ENCODE assay signal across 25 mouse cellular contexts in the genomic region with DNA sequence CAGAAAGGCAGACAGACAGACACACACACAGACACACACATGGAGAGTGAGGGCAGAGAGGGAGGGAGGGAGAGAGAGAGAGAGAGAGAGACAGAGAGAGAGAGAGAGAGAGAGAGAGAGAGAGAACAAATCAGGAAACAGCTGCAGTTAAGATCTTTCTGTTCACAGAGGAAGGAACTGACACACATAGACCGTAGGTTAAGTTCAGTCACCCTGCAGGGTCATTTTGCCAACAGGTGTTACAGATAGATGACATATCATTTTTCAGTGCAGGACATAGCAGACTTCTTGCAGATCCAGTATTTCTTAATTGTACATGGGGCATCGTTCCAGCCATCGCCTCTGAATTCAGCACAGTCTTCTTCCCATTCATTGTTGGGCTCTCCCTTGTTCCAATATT. TPM values are rescaled to one million over a fixed set of nuclear protein-coding genes. Genes with fewer than 3 reads are reported as not detected.
DNase-seq lines count a peak whose midpoint lies in the region; ATAC-seq lines count a peak whose summit lies in the region.
"Had no signal": no experiment of that assay in that cellular context is flagged by ENCODE, and none has a peak within 500 bp of the region (broad histone marks: within the 10 kb centered on the region; RNA-seq: fewer than 3 reads in every experiment).

No protein-coding gene starts in this region.

- no peaks in the 10 kb centered on the region for H3K4me1 ChIP-seq in kidney, embryonic 16.5 days (ENCODE audit: insufficient read depth, low read length)

- ATAC-seq in hematopoietic stem cell, adult 5-6 weeks (replicated peaks in 1 of 2; ENCODE audit: insufficient read depth in 1 of 2, low FRiP score in 2 of 2, low TSS enrichment in 1 of 2, low read depth in 1 of 2, poor library complexity in 2 of 2, severe bottlenecking in 2 of 2) = peak; percentile 53 to 69; a peak in 3 of 4 replicates
- no peak for ATAC-seq in kidney, embryonic 16.5 days (ENCODE audit: low FRiP score, low TSS enrichment)
- ATAC-seq: activated CD4-positive, CD25-positive, alpha-beta regulatory T cell, adult 4 months; CD4-positive, CD25-positive, alpha-beta regulatory T cell, adult 4 months; Patski had no signal

- no peaks in the 10 kb centered on the region for H3K9me3 ChIP-seq in kidney, embryonic 16.5 days (ENCODE audit: low read length)

- intact Hi-C loops in heart, postnatal 14 days (cut with DNase I) = no loop called here

- H3K9ac ChIP-seq in kidney, embryonic 16.5 days (replicated peaks; ENCODE audit: low read length) = no peak overlapping the region

- no peaks in the 10 kb centered on the region for H3K27me3 ChIP-seq in kidney, embryonic 16.5 days (ENCODE audit: insufficient read depth, low read length)

- H3K4me2 ChIP-seq in kidney, embryonic 16.5 days (replicated peaks; ENCODE audit: low read depth, low read length) = no peak overlapping the region

- 87% methylated on average over 3 of the region's 3 CpGs for WGBS in kidney, embryonic 16.5 days

- no peak overlapping the region for H3K27ac ChIP-seq in kidney, embryonic 16.5 days (ENCODE audit: low read length)

- peak; percentile 4 for DNase-seq in 416B (ENCODE audit: low read depth)
- no peak for DNase-seq in heart, postnatal 14 days
- DNase-seq: adrenal gland, adult 2 months; adrenal gland, adult 8-10 months; adrenal gland, postnatal 10 days; adrenal gland, postnatal 14 days; adrenal gland, postnatal 25 days; adrenal gland, postnatal 36 days; B cell, adult 2 months; cerebellum, adult 11 months; cerebellum, adult 11-12 months; cerebellum, adult 18-20 months; cerebellum, adult 2 months had no signal

- H3K36me3 ChIP-seq in kidney, embryonic 16.5 days (ENCODE audit: insufficient read depth, low read length) = no peaks in the 10 kb centered on the region
- H3K36me3 ChIP-seq: G1E had no signal

- no peak overlapping the region for H3K4me3 ChIP-seq in kidney, embryonic 16.5 days (ENCODE audit: low read length)

RNA-seq across cellular contexts. Expression of gene Cd209b, which starts 13.4 kb away (rescaled TPM):
- not detected in 2 replicates for total RNA-seq in hematopoietic stem cell, adult 5-6 weeks (2017)
- total RNA-seq in heart, postnatal 14 days (2021) = under 1 TPM; 0.15 to 0.53 TPM
- polyA plus RNA-seq in kidney, embryonic 16.5 days (2015; fragmentation: Nextera tagmentation; extraction: Ambion mirVana) = not detected in 2 replicates
- total RNA-seq: CH12.LX, ES-E14, MEL had no signal
- polyA plus RNA-seq: brain, embryonic 14.5 days; C2C12; cerebellum, adult 2 months; G1E; Patski had no signal

RNA-seq across cellular contexts. Expression of gene Cd209c, which starts 14.5 kb away (rescaled TPM):
- total RNA-seq in hematopoietic stem cell, adult 5-6 weeks (2017) = 0.15 and 1.2 TPM in 2 replicates
- total RNA-seq in heart, postnatal 14 days (2021) = under 1 TPM in 1 of 2 experiments, not detected in 1; 0.20 TPM
- 0.40 and 0.59 TPM in 2 replicates for polyA plus RNA-seq in kidney, embryonic 16.5 days (2015; fragmentation: Nextera tagmentation; extraction: Ambion mirVana)
- total RNA-seq: adrenal gland, adult 2 months; adrenal gland, postnatal 4 days; CH12.LX had no signal
- polyA plus RNA-seq: activated CD4-positive, CD25-positive, alpha-beta regulatory T cell, adult 4 months; CD4-positive, CD25-positive, alpha-beta regulatory T cell, adult 4 months; G1E; Patski had no signal
